Mouse (Mus musculus): ENCODE data around the gene Rab5b.
"Not testable (repeated sequence)": the region's sequence is repeated elsewhere in the genome, so short reads cannot be mapped to it uniquely, and the experiment has no call there.

Gene Rab5b

GRCm38 (mm10) chr10:128642749-128643148 is 53.3 kb downstream of the Rab5b start:
- DNase-seq (ENCODE audit: low read depth, low spot score), result no peak

- no peak for DNase-seq (ENCODE audit: low read depth, low spot score)
These were observed 54.2 kb downstream of the Rab5b start for GRCm38 (mm10) chr10:128641871-128642270.

GRCm38 (mm10) chr10:128640891-128641290 is 55.2 kb downstream of the Rab5b start:
- no peak for DNase-seq (ENCODE audit: low read depth, low spot score)

GRCm38 (mm10) chr10:128639999-128640398 is 56.1 kb downstream of the Rab5b start:
- no peak for DNase-seq (ENCODE audit: low read depth, low spot score)

- no peak for DNase-seq (ENCODE audit: low read depth, low spot score)
These were observed 59.1 kb downstream of the Rab5b start for GRCm38 (mm10) chr10:128637011-128637410.

GRCm38 (mm10) chr10:128636561-128636960 is 59.5 kb downstream of the Rab5b start:
- DNase-seq (ENCODE audit: low read depth, low spot score), result no peak

GRCm38 (mm10) chr10:128635697-128636096 is 60.4 kb downstream of the Rab5b start:
- no peak for DNase-seq (ENCODE audit: low read depth, low spot score)

- DNase-seq (ENCODE audit: low read depth, low spot score), result no peak
These were observed 64.5 kb downstream of the Rab5b start for GRCm38 (mm10) chr10:128631571-128631970.

GRCm38 (mm10) chr10:128630306-128630705 is 65.8 kb downstream of the Rab5b start:
- not testable (repeated sequence) for DNase-seq (ENCODE audit: low read depth, low spot score)

GRCm38 (mm10) chr10:128629746-128630145 is 66.3 kb downstream of the Rab5b start:
- no peak for DNase-seq (ENCODE audit: low read depth, low spot score)

GRCm38 (mm10) chr10:128627398-128628317 is 68.4 kb downstream of the Rab5b start:
- no peak for DNase-seq (ENCODE audit: low read depth, low spot score)

Measured in embryo, embryonic 11.5 days (tissue).